Mouse (Mus musculus) heart, embryonic 14.5 days (tissue): ENCODE results near the gene Sh3pxd2a. TPM values are rescaled to one million over a fixed set of nuclear protein-coding genes. Genes with fewer than 3 reads are reported as not detected.

Source experiments
- ATAC-seq: fragments of 200-750 bp; cut with Nextera tagmentation; 2 replicates; pipeline ENCODE4 v1.8.0; 2017; ENCODE audit warnings: low read depth, moderate TSS enrichment; ENCODE audit not compliant: insufficient number of reproducible peaks, insufficient read depth, low FRiP score
- H3K27ac ChIP-seq, 2 experiments: fragments of 200-500 bp in 1 of 2; fragments of 300-500 bp in 1 of 2; sonication (generic) in 1 of 2; replicated peaks in 1 of 2; 2 replicates each; pipeline ENCODE4 v1.5.1; 2012 to 2014; ENCODE audit warnings: low read depth in 2 of 2, low read length in 2 of 2, control low read depth in 1 of 2, mild to moderate bottlenecking in 1 of 2, mixed read lengths in 1 of 2; ENCODE audit not compliant: control insufficient read depth in 1 of 2, insufficient read depth in 1 of 2
- H3K27me3 ChIP-seq: fragments of 300-500 bp; sonication (generic); 2 replicates; pipeline ENCODE4 v1.6.1; 2014; ENCODE audit warnings: mild to moderate bottlenecking, low read length, control low read depth; ENCODE audit not compliant: control insufficient read depth, insufficient read depth
- H3K36me3 ChIP-seq: fragments of 300-500 bp; sonication (generic); 2 replicates; pipeline ENCODE4 v1.6.1; 2014; ENCODE audit warnings: mild to moderate bottlenecking, control low read depth, low read length, mixed read lengths; ENCODE audit not compliant: control insufficient read depth, insufficient read depth
- H3K4me1 ChIP-seq, 2 experiments: fragments of 200-500 bp in 1 of 2; fragments of 300-500 bp in 1 of 2; sonication (generic) in 1 of 2; 2 replicates each; pipeline ENCODE4 v1.6.1; 2012 to 2014; ENCODE audit warnings: low read length in 2 of 2, control low read depth in 1 of 2, mixed read lengths in 1 of 2; ENCODE audit not compliant: control insufficient read depth in 2 of 2, insufficient read depth in 2 of 2
- H3K4me2 ChIP-seq: fragments of 300-500 bp; sonication (generic); 2 replicates; pipeline ENCODE4 v1.6.1; 2014; ENCODE audit warnings: mild to moderate bottlenecking, low read length
- H3K4me3 ChIP-seq, 2 experiments: fragments of 200-500 bp in 1 of 2; fragments of 300-500 bp in 1 of 2; sonication (generic) in 1 of 2; 2 replicates each; pipeline ENCODE4 v1.5.1; 2012 to 2014; ENCODE audit warnings: low read length in 2 of 2, mild to moderate bottlenecking in 2 of 2, control low read depth in 1 of 2, low read depth in 1 of 2, moderate library complexity in 1 of 2; ENCODE audit not compliant: control insufficient read depth in 1 of 2, insufficient read depth in 1 of 2
- H3K9ac ChIP-seq: fragments of 300-500 bp; sonication (generic); 2 replicates; pipeline ENCODE4 v1.6.1; 2014; ENCODE audit warnings: mild to moderate bottlenecking, low read length
- H3K9me3 ChIP-seq: fragments of 300-500 bp; sonication (generic); 2 replicates; pipeline ENCODE4 v1.6.1; 2016; ENCODE audit warnings: low read length, control low read depth; ENCODE audit not compliant: control insufficient read depth
- WGBS: fragments of 180-500 bp; shearing (Covaris S2); extraction: QIAGEN DNeasy Blood & Tissue Kit; methylation state at CpG from one replicate; pipeline ENCODE4 v1.1.7; 2014; 5-methylcytosine and 5-hydroxymethylcytosine counted together
- polyA plus RNA-seq: library from polyadenylated mRNA; unstranded; fragments of >200 nt; fragmentation: Nextera tagmentation; extraction: Ambion mirVana; gene quantifications from 2 replicates; pipeline ENCODE4 v1.2.1, GENCODE M21; 2014

Sh3pxd2a gene
- polyA plus RNA-seq, 1 experiment from 2014 or later, result 9.7 TPM

DNA sequence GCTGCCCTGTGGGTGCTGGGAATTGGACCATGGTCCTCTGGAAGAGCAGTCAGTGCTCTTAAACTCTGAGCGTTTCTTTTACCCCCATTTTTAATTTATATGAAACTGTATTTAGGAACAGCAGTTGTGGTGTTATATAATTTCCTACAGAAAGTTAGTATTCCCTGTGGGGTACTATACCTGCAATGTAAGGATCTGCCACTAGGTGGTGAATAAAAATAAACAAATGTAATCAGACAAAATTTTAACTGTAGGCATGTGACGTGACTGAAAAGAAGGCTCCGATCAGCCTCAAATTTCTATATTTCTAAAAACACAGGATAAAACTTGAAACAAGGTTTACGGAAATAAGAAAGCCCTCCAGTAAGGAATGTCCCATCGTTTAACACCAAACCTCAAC, 81.9 kb downstream of the Sh3pxd2a start:
- Histone ChIP-seq H3K27ac (no peak overlapping the region), H3K9ac (no peak overlapping the region), H3K4me1 (peaks cover 21 to 30% of the 10 kb centered on the region in 2 experiments), H3K27me3 (no peaks in the 10 kb centered on the region), H3K9me3 (no peaks in the 10 kb centered on the region), H3K4me3 (no peak overlapping the region), H3K36me3 (no peaks in the 10 kb centered on the region), H3K4me2 (no peak overlapping the region)
- no peak for ATAC-seq
- 81% methylated on average over 5 of the region's 5 CpGs for WGBS

GRCm38 (mm10) chr19:47381011-47381410, 83.2 kb downstream of the Sh3pxd2a start:
- no peak for ATAC-seq
- H3K27ac ChIP-seq, result no peak overlapping the region
- no peaks in the 10 kb centered on the region for H3K9me3 ChIP-seq
- H3K4me2 ChIP-seq, result no peak overlapping the region
- H3K9ac ChIP-seq, result no peak overlapping the region
- H3K4me3 ChIP-seq, result no peak overlapping the region
- H3K4me1 ChIP-seq, result peaks cover 9 to 17% of the 10 kb centered on the region in 2 experiments
- H3K27me3 ChIP-seq, result no peaks in the 10 kb centered on the region
- no peaks in the 10 kb centered on the region for H3K36me3 ChIP-seq
- WGBS, result 70% methylated on average over 15 of the region's 15 CpGs

DNA sequence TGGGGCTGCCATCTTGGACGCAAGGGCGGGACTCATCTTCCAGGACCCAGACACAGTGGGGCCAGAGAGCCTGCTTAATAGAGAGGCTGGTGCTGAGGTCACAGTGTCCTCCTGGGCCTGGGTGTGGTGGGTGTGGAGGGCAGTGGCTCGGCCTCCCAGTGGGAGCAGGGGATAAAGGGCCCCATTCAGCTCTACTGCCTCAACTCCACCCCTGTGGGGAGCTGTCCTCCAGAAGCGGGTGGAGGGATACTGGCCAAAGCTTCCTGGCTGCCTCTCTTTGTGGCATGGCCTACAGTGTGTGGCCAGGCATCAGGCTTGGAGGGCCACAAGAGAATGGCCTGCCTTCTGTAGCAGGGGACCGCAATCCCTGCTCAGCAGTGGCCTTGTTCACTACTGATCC, 85.1 kb downstream of the Sh3pxd2a start:
- H3K27ac ChIP-seq, result no peak overlapping the region
- no peak overlapping the region for H3K4me2 ChIP-seq
- H3K27me3 ChIP-seq, result no peaks in the 10 kb centered on the region
- no peak overlapping the region for H3K9ac ChIP-seq
- no peaks in the 10 kb centered on the region for H3K36me3 ChIP-seq
- H3K4me1 ChIP-seq, result peaks cover 2 to 14% of the 10 kb centered on the region in 2 experiments; a peak in 2 of 4 replicates
- no peaks in the 10 kb centered on the region for H3K9me3 ChIP-seq
- WGBS, result 74% methylated on average over 5 of the region's 5 CpGs
- no peak for ATAC-seq
- no peak overlapping the region for H3K4me3 ChIP-seq

DNA sequence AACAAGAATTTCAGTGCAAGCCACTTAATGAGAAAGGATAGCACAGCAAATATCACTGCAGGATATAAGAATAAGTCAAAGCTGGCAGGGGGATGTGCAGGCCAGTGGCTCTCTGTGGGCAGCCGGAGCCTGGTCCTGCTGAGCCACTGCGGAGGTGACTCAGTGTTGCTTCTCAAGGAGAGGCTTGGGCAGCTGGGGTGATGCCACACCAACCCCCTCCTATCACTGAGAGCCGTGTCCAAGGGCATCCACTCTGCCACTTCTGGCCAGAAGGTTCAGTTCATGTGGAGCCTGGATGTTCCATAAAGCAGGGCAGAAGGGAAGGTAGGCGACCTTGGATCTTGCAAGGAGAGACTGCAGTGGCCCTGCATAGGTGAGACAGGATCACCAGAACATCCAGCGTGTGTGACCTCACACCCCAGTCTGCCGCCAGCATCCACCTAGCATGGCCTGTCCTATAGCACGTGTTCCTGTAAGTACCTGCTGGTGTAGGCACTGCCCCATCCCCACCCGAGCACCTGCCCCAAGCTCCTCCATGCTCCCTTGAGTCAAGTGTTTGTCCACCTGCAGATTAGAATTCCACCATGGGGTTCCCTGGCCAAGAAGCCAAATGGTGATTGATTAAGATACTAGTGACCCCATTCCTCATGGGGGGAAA, 89.2 kb downstream of the Sh3pxd2a start:
- Histone ChIP-seq H3K9me3 (no peaks in the 10 kb centered on the region), H3K36me3 (no peaks in the 10 kb centered on the region), H3K4me1 (peaks cover 0 to 9% of the 10 kb centered on the region in 2 experiments; a peak in 1 of 4 replicates), H3K4me3 (no peak overlapping the region), H3K9ac (no peak overlapping the region), H3K4me2 (no peak overlapping the region), H3K27ac (no peak overlapping the region), H3K27me3 (no peaks in the 10 kb centered on the region)
- no peak for ATAC-seq
- 96% methylated on average over 8 of the region's 8 CpGs for WGBS

- H3K9me3 ChIP-seq, result no peaks in the 10 kb centered on the region
- H3K27ac ChIP-seq, result no peak overlapping the region
- H3K4me3 ChIP-seq, result no peak overlapping the region
- no peaks in the 10 kb centered on the region for H3K27me3 ChIP-seq
- ATAC-seq, result no peak
- H3K4me2 ChIP-seq, result no peak overlapping the region
- H3K9ac ChIP-seq, result no peak overlapping the region
- 48% methylated on average over 4 of the region's 4 CpGs for WGBS
- H3K36me3 ChIP-seq, result no peaks in the 10 kb centered on the region
- H3K4me1 ChIP-seq, result peaks cover 1 to 9% of the 10 kb centered on the region in 2 experiments; a peak in 2 of 4 replicates
Measured at GRCm38 (mm10) chr19:47374440-47374839, 89.8 kb downstream of the Sh3pxd2a start.

GRCm38 (mm10) chr19:47372044-47372443, 92.2 kb downstream of the Sh3pxd2a start:
- no peak for ATAC-seq
- Histone ChIP-seq H3K36me3 (no peaks in the 10 kb centered on the region), H3K27ac (no peak overlapping the region), H3K4me1 (peaks cover 15 to 22% of the 10 kb centered on the region in 2 experiments), H3K9me3 (no peaks in the 10 kb centered on the region), H3K4me2 (no peak overlapping the region), H3K27me3 (no peaks in the 10 kb centered on the region), H3K4me3 (no peak overlapping the region), H3K9ac (no peak overlapping the region)
- 69% methylated on average over 5 of the region's 5 CpGs for WGBS

GRCm38 (mm10) chr19:47371521-47371920, 92.7 kb downstream of the Sh3pxd2a start:
- H3K36me3 ChIP-seq, result no peaks in the 10 kb centered on the region
- no peaks in the 10 kb centered on the region for H3K27me3 ChIP-seq
- no peak for ATAC-seq
- no peak overlapping the region for H3K9ac ChIP-seq
- H3K27ac ChIP-seq, result no peak overlapping the region
- H3K4me3 ChIP-seq, result no peak overlapping the region
- no peak overlapping the region for H3K4me2 ChIP-seq
- WGBS, result 95% methylated on average over 11 of the region's 11 CpGs
- peaks cover 20 to 28% of the 10 kb centered on the region in 2 experiments for H3K4me1 ChIP-seq
- H3K9me3 ChIP-seq, result no peaks in the 10 kb centered on the region

- Histone ChIP-seq H3K4me1 (peaks cover 20 to 24% of the 10 kb centered on the region in 2 experiments), H3K27ac (peak overlapping the region; percentile 2 to 64; a peak in 3 of 4 replicates), H3K27me3 (no peaks in the 10 kb centered on the region), H3K4me2 (no peak overlapping the region), H3K9me3 (no peaks in the 10 kb centered on the region), H3K4me3 (no peak overlapping the region), H3K9ac (no peak overlapping the region), H3K36me3 (peaks cover 8% of the 10 kb centered on the region)
- no peak for ATAC-seq
- 32% methylated on average over 3 of the region's 3 CpGs for WGBS
Measured at GRCm38 (mm10) chr19:47369008-47369407, 95.2 kb downstream of the Sh3pxd2a start.
